Mouse (Mus musculus): Measurements from ENCODE around the gene P3h3.
"Not testable (repeated sequence)": the region's sequence is repeated elsewhere in the genome, so short reads cannot be mapped to it uniquely, and the experiment has no call there.

P3h3 gene

DNA sequence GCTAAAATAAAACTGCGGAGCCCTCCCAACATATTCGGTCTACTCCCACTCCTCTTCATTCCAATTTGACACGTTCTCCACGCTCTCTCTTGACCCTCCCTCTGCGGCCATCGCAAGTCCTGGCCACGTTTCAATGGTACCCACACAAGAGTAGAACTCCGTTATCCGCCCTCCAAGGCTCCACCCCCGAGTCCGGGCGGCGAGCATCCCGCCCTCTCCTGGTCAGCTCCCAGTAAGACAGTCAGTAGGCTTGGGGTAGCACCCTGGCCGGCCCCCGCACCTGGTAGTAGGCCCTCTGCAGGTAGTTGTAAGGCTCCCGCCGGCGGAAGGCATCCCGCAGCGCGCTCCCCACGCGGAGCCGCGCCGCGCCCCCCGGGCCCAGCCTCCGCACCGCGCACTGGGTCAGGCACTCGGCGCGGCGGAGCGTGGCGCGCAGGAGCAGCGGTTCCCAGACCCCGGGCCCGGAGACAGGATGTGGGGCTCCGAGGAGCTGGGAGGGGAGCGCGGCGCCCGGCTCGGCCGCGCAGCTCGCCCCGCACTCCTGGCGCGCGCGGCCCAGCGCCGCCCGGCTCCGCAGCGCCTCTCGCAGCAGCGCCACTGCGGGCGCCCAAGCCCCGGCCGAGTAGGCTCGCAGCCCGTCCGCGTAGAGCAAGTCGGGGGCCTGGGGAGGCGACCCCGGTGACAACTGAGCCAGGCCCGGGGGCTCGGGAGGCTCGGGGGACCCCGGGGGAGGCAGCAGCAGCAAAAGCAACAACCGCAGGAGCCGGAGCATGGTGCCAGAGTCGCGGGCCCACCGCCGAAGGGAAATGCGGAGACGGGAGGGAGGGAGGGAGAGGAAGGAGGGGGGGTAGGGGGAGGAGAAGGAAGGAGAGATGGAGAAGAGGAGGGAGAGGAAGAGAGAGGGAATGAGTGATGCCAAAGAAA, at the start of gene P3h3:
Gene P3h3, minus strand, starts transcription at position 837 of the 924 bp plus-strand sequence.
- DNase-seq (ENCODE audit: low spot score in 2 of 2) = peak; percentile 68 to 70

DNA sequence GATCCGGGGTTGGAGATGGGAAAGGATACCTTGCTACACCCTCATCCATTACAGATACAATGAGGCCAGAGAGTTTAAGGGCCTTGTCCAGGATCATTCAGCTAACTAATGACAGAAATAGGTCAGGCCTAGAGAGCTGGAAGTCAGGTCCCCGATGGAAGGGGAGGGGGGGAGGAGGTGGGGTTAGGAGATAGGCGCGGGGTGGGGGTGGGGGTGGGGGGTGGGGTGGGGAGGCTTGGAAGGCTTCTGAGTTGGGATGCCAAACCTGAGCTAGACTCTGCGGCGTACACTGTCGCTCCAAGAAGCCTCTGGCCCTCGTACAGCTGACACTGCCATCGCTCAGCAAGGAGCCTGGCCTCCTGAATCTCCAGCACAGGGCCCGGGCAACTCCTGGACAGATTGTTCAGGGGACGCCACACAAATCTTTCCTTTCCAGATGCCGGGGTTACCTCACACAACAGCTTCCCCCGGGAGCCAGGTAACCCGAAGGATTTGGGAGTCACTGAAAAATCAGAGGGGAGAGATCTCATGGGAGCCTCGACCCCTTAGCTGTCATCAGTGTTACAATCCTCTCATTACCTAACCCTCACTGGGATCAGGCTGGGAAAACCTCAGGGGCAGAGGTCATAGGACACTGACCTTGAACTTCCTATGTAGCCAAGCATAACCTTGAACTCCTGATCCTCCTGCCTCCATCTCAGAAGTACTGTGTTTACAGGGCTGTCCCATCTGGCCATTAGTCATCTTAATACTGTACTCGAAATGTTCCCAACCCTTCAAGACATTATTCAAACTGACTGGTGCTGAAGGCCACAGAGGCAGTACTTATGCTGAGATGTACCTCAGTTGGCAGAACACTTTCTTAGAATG, 47.7 kb upstream of the P3h3 start:
- no peak for DNase-seq (ENCODE audit: low spot score in 2 of 2)

DNA sequence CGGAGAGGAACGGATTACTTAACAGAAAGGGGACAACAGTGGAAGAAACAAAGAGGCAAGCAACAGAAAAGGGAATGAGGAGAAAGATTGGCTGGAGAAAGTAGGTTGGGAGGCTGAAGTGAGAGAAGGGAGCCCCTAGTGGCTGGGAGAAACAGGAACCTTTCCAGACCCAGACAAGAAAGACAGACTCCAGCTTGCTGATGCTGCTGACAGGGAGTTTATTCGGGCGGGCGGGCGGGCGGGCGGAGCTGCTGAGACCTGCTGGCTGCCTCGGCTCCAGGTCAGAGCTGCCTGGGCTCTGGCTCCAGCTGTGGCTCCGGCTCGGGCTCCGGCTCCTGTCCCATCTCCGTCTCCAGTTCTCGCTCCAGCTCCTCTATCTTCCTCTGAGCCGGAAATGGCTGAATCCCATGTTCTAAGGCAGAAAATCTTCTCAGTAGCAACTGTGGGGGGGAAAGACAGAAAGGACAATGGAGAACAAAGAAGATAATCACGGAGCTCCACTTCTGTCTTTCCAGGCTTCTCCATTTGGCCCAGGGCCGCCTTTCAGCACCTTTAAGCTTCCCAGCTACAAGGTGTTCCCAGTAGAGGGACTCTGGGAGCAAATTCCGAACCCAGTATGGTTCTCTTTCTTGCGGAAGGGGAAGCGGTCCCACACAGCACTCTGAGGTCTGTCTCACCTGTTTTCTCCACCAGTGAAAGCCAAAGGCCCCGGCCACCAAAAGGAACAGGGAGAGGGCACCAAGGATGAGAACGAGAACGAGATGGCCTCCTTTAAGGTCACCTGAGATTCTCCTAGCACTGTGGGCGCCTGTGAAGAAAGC, 46.8 kb upstream of the P3h3 start:
- peak; percentile 48 to 61 for DNase-seq (ENCODE audit: low spot score in 2 of 2)

DNA sequence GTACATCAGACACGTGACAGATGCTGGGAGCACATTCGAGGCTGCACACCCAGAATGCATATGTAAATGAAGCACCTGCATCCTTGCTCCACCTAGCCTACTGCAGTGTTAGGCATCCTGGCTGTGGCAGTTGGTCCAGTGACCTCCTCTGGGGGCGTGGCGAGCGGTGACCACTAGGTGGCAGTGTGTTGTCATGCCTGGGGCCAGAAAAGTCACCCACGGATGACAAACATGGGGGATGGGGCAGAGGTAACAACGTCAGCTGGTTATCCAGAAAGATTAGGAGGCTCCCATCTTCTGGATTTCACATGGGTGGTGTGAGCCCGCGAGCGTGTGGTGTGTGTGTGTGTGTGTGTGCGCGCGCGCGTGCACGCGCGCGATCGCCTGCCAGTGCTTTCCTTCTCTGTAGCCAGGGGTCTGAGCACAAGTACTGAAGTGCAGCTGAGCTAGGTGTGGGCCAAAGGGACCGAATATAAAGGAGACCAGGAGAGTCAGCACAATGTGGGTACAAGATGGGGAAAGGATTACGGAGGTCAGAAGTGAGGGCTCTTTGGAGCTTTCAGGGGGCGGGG, 46.1 kb upstream of the P3h3 start:
- peak; percentile 90 to 93 for DNase-seq (ENCODE audit: low spot score in 2 of 2)

DNA sequence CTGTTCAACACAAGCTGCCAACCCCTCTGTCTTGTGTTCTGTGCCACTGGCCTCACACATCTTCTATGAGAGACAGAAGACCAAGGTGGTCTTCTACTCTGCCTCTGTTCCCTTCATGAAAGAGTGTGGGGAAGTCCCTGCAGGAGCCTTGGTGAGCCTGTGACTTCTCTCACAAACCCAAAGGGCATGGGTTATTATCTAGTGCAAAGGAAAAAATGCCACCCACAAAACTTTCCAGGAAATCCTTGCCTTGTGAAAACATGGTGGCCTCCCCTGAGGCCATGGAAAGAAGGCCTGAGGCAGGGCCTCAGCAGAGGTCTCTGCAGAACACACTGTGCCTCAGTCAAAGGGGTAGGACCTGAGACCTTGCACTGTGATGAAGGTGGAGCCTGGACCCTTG, 44.3 kb upstream of the P3h3 start:
- no peak for DNase-seq (ENCODE audit: low spot score in 2 of 2)

DNA sequence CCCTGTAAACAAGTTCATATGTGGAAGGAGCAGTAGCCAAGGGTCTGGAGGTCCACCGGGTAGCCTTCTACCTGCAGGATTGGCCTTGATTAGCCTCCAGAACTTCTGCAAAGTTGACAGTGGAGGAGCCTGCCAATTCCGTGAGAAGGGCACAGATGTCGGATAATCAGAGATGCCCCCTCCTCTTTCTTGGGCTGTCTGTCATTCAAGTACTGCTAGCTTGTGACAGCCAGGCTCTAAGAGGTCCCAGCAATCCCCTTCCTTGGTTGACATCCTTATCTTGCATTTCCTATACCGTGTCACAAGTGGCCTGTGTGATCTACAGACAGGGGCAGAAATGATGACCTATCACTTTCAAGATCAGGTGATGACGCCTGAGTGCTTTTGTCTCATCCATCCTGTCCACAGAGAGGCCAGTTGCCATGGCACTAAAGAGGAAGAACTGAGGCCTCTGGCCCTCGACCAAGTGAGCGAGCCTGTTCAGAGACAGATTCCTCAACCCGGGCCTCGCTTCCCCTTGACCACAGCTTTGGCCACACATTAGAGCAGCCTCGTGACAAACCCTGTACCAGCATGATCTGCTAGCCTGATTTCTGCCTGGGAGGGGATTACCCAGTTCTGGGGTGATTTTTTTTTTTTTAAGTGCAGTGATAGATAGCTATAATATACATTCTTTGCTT, 43.4 kb upstream of the P3h3 start:
- peak; percentile 49 to 61 for DNase-seq (ENCODE audit: low spot score in 2 of 2)

DNA sequence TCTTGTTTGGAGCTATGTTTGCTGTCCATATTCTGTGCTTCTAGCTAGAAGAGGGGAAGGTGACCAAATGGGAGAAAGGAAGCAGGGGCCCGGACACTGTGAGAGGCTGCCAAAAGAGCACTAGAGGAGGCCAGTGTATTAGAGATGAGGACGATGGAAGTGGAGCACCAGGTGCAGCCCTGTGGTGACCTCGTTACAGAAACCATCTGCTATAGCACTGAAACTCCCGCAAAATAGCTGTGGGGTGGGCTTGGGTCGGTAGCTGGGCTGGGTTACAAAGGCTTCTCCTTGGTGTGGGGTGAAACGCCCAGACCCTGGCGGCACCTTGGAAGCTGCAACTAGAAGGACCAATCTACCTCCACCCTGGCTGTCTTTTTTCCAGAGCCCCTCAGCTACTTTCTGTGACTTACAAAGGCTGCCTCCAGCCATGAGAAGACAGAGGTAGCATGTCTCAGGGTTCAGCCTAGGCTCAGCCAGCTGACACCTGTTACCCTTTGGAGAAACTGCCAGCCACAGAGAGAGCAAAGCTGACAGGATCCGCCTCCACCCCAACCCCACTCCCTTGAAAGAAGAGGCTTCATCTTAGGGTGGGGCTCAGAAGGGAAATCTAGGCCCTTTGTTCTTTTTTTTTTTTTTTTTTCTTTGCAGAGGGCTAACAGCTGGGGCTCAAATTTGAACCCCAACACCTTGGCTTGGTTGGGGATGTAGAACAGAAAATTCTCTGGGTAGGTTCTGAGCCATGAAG, 42.7 kb upstream of the P3h3 start:
- peak; percentile 44 to 49 for DNase-seq (ENCODE audit: low spot score in 2 of 2)

DNA sequence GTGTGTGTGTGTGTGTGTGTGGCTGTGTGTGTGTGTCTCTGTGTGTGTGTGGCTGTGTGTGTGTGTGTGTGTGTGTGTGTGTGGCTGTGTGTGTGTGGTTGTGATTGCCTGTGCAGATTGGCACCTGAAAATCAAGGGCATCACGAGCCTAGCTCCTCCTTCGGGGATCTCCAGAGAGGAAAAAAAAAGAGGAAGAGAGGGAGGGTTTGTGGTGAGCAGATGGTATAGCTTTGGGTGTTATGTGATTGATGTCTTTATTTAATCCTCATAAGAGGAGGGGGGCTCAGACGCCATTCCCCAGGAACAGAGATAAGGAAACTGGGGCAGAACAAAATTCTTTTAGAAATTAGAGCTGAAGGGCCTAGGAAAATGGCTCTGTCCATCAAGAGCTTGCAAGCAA, 40.8 kb upstream of the P3h3 start:
- DNase-seq (ENCODE audit: low spot score in 2 of 2) = peak; percentile 68 to 74

DNA sequence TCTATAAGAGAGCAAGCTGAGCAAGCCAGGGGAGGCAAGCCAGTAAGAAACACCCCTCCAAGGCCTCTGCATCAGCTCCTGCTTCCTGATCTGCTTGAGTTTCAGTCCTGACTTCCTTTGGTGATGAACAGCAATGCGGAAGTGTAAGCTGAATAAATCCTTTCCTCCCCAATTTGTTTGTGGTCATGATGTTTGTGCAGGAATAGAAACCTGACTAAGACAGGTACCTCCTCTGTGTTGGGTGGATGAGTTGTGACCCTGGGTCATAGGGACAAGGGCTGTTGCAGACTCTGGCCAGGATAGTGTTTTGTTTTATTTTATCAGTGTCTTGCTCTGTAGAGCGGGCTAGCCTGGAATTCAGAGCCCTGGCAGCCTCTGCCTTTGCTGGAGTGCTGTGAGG, 36.6 kb upstream of the P3h3 start:
- not testable (repeated sequence) for DNase-seq (ENCODE audit: low spot score in 2 of 2)

DNA sequence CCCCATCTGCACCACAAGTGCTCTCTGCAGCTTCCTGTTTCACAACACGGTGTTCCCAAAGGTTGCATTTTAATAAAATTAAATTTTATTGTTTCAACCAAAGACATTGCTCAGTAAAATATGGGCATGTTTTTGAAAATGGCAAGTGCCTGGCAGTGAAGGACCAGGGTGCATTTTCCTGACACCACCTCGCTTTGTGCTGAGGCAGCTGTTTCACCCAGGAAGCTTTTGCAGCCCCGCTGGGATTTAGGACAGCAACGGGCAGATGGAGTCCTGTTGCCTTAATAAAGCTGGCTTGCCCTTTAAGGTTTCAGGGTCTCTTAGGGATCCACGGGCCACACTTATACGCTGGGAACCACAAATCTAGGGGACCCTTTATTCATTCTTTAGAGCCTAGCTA, 33.4 kb upstream of the P3h3 start:
- no peak for DNase-seq (ENCODE audit: low spot score in 2 of 2)

DNA sequence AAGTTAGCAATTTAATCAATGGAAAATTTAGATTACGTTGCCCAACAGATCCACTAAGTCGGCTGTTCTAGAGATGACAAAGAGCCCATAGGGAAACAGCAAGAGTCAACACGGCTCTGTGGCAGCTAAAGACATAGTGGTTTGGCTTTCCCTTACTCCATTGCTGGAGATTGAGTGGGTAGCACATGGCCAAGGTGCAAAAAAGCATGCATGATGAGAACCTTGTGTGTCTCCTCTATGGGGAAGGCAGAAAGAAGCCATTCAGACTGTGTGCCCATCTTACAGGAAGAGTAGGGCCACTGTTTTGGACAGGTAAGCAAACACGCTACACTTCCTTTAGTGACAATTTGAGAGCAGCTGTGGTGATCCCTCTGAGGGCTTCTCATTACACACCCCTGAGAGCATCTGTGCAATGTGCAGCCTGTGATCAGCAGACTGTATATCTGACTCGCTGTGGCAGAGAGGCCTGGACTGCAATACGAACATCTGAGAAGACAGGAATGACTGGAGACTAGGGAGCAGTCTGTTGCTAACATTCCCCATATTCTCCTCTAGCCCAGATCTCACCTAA, 31.1 kb upstream of the P3h3 start:
- no peak for DNase-seq (ENCODE audit: low spot score in 2 of 2)

DNA sequence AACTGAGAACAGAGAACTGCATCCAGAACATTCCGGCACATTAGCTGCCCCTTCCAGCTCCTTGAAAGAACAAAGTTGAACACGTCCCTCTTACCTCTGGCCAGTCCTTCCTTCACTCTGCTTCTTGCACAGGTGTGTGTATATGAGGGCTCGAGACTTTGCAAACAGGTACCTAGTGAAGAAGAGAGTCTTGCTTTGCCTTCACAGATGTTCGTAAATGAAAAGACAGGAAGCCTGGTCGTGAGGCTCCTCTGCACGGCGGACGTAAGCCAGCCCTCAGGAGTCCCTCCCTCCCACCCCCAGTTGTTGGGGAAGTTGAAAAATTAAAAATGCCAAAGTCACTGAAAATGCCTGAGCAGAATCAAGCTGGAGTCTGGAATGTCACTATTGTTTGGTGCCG, 30.4 kb upstream of the P3h3 start, which contains the start of gene Cd4:
Gene Cd4, minus strand, starts transcription at position 236 of the 400 bp plus-strand sequence.
- DNase-seq (ENCODE audit: low spot score in 2 of 2) = no peak

DNA sequence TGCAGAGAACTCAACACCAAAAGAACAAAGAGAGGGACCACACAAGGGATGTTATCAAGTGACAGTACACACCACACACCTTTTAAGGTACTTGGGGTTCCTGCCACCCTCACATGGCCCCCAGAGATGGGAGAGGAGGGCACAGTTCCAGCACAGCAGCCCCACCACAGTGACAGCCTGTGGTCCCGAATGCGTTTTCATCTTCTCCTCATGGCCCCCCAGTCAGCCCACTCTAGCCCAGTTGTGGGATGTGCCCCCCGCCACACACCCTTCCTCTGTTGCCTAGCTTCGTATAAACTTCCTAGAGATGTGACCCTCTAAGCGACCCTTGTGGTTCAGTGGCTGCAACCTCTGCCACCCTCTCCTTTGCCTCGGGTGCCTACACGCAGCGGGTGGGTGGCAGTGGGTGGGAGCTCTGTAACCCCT, 28.4 kb upstream of the P3h3 start:
- DNase-seq (ENCODE audit: low spot score in 2 of 2) = no peak

DNA sequence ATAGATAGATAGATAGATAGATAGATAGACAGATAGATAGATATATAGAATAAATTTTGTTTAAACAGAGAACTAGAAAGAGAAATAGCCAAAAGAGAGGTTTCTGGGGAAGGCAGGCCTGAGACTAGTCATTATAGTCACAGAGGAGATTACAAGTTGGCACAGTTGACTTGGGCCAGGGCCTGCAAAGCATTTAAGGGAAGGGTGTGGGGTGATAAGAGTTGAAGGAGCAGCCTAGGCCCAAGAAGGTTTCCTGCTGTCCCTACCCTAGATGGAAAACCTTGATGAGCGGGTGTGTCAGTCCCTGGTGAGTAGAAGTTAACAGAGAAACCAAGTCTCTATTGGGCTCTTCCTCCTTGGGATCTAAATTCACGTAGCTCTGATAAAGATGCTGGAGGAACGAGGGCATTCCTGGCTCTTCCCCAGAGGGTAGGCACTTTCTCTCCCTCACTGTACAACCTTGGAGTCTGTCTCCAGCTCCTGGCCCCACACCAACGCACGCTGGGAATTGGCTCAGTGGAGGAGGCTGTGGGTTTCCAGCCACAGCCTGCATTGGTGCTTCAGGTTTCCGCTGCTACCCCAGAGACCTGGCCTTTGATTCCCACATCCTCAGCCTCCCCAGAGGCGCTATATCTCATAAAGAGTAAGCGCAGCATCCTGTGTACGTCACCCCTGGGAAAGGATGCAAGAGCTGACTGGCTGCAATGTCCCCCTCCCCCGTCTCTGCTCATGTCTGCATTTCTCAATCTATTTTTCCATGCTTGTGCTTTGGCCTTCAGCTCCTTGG, 27.4 kb upstream of the P3h3 start:
- no peak for DNase-seq (ENCODE audit: low spot score in 2 of 2)

DNA sequence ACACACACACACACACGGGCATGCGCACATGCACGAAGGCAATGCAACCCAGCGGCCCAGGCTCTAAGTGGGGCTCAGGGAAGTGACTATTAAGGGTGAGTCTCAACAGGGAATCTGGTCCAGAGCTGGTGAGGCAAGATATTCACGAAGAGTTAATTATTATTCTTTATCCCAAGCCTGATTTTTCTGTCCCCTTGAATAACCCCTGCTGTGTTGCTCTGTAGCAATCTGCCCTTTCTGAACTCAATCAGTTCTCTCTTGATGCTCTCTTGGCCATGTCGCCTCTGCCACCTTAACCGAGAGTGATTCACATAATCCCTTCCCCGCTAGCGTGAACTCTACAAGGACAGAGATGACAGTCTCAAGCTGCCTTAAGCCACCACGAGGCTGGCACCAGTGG, 25.8 kb upstream of the P3h3 start:
- no peak for DNase-seq (ENCODE audit: low spot score in 2 of 2)

DNA sequence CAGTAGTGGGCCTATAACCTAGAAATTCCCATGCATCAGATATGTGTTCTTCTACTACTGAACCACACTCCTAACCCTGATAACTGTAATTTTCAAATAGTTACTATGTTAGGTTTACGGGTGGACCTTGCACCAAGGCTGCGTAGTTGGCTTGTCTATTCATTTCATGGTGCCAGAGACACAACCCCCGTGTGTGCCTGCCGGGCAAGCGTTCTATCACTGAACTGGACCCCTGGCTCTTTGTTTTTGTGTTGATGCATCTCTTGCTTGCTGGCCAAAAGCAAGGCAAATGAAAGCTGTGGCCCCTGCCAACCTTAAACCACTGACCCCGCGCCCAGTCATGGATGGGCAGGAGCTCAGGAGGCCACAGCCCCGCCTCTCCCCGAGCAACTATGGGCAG, 24.3 kb upstream of the P3h3 start:
- no peak for DNase-seq (ENCODE audit: low spot score in 2 of 2)

DNA sequence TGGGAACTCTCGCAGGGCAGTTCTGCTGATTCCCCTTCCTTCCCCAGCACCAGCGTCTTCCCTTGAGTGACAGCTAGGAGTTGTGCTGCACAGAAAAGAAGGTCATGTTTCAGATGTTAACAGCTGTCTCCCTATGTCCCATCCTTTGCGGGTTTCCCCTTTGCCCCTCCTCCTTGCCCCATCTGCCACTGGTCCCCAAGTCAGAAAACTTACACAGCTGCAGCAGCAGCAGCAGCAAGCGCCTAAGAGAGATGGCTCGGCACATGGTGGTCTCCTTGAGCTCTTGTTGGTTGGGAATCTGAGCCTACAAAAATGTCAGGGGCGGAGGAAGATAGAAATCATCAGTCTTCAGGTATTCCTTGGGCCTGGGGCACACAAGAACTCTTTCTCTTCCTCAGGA, 21.8 kb upstream of the P3h3 start:
- DNase-seq (ENCODE audit: low spot score in 2 of 2) = no peak

DNA sequence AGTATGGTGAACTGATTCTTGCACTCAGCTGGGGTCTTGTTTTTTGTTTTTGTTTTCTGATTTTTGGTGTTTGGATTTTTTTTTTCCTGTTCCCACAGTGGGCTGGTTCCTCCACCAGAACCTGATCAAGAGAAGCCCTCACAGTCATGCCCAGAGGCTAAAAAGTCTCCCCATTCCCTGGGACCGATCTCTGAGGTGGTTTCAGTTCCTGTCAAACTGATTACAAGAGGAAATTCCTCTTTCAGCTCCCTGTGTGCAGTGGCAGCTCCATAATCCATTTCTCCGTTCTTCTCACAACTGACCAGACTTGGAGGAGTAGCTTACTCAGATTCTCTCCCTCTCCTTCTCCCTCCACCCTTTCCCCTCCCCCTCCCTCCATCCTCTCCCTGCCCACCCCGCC, 16.8 kb upstream of the P3h3 start:
- no peak for DNase-seq (ENCODE audit: low spot score in 2 of 2)

DNA sequence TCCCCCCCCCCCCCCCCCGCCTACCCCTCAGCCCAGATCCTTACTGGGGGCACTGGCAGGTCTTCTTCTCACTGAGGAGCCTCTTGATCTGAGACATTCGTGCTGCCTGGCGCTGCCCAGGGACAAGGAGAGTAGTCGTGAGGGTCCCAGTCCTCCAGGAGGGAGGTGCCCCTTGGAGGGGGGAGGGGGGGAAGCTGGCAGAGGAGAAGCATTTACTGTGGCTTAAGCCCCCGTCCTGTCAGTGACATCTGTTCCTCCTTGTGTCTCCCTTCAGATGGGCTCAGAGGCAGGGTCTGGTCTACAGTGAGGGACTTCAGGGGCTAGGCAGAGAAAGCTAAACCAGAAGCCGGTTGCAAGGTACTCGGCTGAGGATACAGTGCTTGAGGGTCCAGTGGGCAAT, 9.0 kb upstream of the P3h3 start:
- DNase-seq (ENCODE audit: low spot score in 2 of 2) = no peak
